Mouse (Mus musculus) CD8-positive naive resting alpha-beta T cell, adult 57 days (primary cell): ENCODE measurements around the gene Srsf1. TPM values are rescaled to one million over a fixed set of nuclear protein-coding genes. Genes with fewer than 3 reads are reported as not detected.

Experiments
- total RNA-seq: library from RNA; stranded (reverse); gene quantifications from one replicate; pipeline ENCODE4 v1.2.4, GENCODE M21; 2023

The Srsf1 gene
- 316 TPM for total RNA-seq

GRCm38 (mm10) chr11:88046944-88047794 lies at the start of gene Srsf1:
TSS of gene Srsf1 (plus strand) at chr11:88047373.

GRCm38 (mm10) chr11:88067586-88068410 lies 20.6 kb downstream of the Srsf1 start, which contains the start of gene Vezf1:
TSS of gene Vezf1 (plus strand) at chr11:88068279.

GRCm38 (mm10) chr11:88098021-88098729 lies 51.0 kb downstream of the Srsf1 start, which contains the start of gene Cuedc1:
TSS of gene Cuedc1 (plus strand) at chr11:88098058.

Other genes starting within 250 kb of the Srsf1 start
- not detected for gene Lpo, start 219.1 kb upstream of the Srsf1 start, total RNA-seq
- 11.3 TPM for gene Mks1, start 194.2 kb upstream of the Srsf1 start, total RNA-seq
- gene Epx, start 171.8 kb upstream of the Srsf1 start, total RNA-seq = not detected
- not detected for gene Olfr462, start 155.1 kb upstream of the Srsf1 start, total RNA-seq
- not detected for gene Olfr463, start 150.0 kb upstream of the Srsf1 start, total RNA-seq
- not detected for gene Olfr464, start 126.4 kb upstream of the Srsf1 start, total RNA-seq
- 11.6 TPM for gene Dynll2, start 59.8 kb upstream of the Srsf1 start, total RNA-seq
- gene Vezf1, start 20.9 kb downstream of the Srsf1 start, total RNA-seq = 54.1 TPM
- 17.1 TPM for gene Cuedc1, start 50.7 kb downstream of the Srsf1 start, total RNA-seq
- gene Mrps23, start 157.0 kb downstream of the Srsf1 start, total RNA-seq = 53.1 TPM
- gene Ccdc182, start 246.7 kb downstream of the Srsf1 start, total RNA-seq = not detected